Mouse (Mus musculus) CD4-positive helper T cell, adult 2 months (primary cell): ENCODE data around the gene S100a3.

Source experiments
- DNase-seq: peaks from one replicate; pipeline ENCODE4 v3.0.0-alpha.2; 2012; ENCODE audit warnings: low read depth, missing footprints, low spot score

The S100a3 gene

DNA sequence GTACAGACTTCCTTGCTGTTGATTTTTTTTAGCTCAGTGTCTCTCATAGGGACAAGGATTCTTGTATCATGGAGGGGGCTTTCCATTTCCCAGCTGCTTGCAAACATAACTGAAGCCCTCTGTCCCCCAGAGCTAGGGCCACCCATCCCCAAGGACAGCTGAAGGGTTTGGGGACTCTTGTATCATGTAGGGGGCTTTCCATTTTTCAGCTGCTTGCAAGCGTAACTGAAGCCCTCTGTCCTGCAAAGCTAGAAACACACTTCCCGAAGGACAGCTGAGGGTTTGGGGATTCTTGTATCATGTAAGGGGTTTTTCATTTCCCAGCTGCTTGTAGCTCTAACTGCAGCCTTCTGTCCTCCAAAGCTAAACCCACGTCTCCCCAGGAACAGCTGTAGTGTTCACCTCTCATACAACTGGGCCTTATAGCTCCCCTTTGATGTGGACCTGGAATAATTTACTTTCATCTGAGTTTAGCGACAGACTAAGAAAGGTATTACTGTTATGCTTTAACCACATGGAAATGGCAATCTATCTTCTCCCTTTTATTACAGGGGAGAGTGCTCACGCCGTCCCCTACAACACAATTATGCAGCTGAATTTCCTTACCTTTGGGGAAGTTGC lies at the start of gene S100a3:
S100a3 (plus strand) TSS at position 571 of the 621 bp plus-strand sequence.
- DNase-seq, result no peak

DNA sequence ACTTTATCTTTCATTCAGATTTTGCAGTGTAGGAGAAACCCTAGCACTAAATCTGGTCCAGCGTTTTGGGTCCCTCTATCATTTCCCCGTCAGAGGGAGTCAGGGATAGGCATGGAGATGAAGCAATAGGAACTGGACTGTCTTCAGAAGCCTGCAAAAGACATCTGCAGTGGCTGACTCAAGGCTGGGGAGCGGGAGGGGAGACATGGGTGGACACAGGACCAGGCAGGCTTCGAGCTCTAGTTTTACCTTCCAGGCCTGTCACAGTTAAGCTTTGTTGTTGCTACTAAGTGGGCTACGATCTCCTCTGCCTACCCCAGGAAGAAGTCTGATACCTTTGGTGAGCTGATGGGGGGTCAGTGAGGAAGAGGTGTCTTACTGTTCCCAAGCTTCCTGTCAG lies 48.1 kb upstream of the S100a3 start:
- DNase-seq, result no peak

DNA sequence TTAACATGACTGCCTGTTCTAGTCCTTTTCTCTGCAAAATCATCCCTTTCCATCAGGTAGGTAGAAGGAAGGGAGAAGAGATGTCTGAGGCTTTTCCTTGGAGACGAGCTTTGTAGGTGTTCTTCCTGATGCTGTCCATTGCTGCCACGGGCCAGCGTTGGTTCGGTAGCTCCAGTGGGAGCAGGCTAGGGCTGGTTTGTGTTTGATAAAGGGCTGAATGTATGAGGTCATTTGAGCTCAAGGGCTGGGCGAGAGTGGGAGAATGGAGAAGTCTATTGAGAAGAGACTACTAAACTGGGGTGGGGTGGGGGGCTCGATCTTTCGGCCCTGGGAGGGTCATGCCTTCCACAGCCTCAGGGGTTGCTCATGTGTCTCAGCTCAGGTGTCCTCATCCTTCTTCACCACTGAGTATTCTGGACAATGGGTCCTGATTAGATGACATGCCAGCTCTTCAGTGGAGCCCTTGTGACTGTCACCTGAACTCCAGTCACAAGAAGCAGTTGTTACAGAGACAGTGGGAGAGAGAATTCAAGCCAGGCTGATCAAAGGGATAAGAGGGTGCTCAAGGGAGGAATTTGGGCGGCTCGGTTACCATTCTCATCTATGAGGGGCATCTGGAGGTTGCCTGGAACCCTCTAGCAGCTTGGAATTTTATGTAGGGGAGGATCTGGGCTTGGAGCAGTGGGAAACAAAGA lies 47.3 kb upstream of the S100a3 start:
- no peak for DNase-seq

DNA sequence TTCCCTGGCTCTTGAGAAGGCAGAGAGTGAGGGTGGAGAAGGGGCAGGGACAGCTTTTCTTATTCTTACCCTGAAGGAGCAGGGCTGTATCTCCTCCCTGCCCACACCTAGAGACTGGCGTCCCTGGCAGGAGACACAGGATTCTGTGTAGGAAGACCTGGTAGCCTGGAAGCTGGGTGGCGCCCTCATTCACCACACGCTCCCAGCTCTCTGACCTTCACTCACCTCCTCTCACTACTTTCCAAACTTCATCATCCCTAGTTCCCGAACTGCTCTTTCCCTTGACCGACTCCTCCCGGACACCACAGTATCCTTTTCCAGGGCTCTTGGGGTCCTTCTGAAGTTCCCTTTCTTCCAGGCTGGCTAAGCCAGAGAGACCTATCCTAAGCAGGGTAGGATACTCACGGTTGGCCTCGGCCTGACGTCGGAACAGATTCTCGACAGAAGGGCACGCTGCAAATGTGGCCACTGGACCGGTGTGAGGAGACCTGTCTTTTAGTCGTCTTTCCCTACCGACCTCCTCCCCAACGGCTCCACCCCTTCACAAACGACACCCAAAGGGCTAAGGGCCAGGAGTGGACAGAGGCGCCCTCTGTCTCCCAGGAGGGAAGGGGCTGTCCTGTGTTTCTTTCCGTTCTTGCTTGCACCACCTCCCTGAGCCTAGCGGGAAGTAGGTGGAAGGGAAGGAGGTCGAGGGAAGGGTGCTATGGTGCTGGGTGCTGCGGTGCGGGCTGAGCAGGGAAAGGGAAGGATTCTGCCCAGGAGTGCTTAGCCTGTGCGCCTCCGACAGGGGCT lies 46.4 kb upstream of the S100a3 start, which contains the start of the genes S100a1 and S100a13:
S100a1 (minus strand) TSS at position 597 of the 795 bp plus-strand sequence.
S100a13 (plus strand) TSS at position 640 of the 795 bp plus-strand sequence.
- peak; percentile 37 for DNase-seq

DNA sequence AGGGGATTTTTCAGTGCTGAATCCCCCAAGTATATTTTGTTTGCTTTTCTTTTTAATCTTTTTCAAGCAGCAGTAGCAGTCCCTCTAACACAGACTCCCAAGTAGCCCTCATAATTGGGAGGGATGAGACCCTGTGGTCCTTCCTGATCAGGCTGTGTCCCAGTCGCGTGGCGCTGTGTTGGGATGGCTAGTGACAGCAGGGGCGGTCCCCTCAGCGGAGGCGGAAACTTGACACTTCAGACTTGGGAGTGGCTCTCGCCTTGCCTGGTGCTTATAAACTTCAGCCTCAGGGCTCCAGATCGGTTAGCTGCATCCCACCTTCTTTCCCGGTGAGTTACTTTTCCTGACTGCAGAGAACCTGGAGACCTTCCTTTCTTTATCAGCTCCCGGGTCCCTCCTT lies 45.7 kb upstream of the S100a3 start:
- DNase-seq, result peak; percentile 65

DNA sequence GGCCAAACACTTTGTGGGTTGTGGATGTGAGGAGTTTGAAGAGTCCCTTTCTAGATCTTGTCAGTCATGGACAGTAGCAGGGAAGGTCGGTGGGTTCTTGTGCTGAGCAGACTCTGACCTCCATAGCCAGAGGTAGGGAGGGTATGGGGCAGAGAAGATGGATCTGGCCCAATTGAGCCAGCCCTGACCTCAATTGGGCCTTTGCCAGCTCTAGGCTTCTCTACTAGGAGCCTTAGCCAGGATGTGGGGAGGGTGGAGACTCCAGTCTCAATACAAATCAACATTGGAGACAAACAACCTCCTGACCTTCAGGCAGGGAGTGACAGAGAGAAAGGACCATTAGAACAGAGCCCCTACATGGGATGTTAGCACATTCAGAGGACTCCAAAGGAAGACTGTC lies 45.1 kb upstream of the S100a3 start:
- peak; percentile 29 for DNase-seq

DNA sequence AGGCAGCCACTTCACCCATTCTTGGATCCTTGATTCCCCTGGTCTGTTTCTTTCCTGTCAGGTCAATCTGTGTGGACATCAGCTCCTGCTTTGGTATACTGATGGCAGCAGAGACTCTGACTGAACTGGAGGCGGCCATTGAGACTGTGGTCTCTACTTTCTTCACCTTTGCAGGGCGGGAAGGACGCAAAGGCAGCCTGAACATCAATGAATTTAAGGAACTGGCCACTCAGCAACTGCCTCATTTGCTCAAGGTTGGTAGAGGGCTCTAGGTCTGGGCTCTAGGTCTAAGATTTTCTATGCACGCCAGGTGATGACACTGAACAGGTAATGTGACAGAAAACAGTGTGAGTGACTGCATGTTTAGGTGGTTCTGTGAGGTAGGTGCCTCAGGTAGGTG lies 44.6 kb upstream of the S100a3 start:
- no peak for DNase-seq

DNA sequence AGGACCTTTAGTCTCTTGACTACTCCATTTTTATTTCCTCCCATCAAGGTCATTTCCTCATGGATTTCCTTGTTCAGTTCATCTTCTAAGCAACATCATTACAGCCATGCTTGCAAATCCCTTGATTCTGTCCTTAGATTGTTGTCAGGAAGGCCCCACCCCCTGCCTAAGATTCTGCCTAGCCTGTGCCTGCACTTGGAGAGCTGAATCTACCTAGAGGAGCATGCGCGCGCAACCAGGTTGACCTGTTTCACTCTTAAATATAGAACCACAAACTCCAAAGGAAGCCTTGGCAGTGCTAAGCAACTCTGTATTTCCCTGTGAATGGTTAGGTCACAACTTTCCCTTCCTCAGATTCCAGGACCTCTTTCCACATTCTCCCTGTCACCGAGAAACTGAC lies 42.7 kb upstream of the S100a3 start:
- DNase-seq, result no peak

DNA sequence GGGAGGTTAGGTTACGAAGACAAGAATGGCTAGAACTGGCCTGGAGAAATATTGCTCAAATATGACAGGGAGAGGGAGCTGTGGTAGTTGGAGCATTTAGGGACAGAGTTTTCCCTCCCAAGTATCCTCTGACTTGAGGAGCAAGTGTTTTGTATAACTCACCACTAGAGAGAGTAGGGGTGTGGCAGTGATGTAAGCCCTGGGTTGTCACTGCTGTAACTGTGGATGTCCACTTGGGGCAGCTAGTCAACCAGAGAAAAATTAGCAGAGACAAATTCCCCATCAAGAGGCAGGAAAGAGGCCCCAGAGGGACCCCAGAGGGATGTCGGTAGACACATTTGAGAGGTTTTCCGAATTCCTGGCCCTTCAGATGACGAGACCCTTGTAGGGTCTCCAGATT lies 35.0 kb upstream of the S100a3 start:
- peak; percentile 59 for DNase-seq

DNA sequence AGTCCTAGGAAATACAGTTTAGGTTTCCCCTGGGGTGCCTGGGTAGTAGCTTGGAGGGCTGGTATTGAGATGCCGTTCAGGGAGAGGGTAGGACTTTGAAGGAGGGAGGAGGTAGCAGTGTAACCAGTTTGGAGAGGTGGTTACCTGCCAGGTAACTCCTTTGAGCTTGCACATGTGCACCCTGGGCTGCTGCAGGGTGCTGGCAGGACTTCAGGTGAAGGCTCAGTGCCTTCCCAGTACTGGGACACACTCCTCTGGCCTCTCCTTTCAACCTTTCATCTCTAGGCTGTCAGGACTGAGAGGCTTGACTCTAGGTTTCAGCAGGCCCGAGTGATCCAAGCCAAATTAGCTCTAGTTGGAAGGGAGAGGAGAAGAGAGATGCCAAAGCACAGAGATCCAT lies 34.3 kb upstream of the S100a3 start:
- DNase-seq, result no peak

DNA sequence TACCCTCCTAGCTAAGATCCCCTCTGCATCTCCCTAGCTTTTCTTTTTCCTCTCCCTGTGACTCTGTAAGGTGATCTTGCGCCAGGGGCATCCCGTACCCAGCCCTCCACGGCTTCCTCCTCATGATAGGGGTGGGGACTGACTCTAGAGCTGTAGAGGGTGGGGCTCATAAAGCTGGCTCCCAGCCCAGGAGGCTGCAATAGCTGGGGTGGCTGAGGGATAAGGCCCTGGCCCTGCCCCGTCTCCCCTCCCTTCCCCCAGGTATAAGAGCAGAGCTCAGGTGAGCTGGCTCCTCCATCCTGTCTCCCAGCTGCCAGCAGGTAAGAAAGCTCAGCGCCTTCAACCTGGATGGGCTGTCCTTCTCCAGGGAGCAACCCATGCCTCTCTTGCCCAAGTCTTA lies 33.8 kb upstream of the S100a3 start, which contains the start of gene S100a14:
S100a14 (plus strand) TSS at position 277 of the 400 bp plus-strand sequence.
- no peak for DNase-seq

DNA sequence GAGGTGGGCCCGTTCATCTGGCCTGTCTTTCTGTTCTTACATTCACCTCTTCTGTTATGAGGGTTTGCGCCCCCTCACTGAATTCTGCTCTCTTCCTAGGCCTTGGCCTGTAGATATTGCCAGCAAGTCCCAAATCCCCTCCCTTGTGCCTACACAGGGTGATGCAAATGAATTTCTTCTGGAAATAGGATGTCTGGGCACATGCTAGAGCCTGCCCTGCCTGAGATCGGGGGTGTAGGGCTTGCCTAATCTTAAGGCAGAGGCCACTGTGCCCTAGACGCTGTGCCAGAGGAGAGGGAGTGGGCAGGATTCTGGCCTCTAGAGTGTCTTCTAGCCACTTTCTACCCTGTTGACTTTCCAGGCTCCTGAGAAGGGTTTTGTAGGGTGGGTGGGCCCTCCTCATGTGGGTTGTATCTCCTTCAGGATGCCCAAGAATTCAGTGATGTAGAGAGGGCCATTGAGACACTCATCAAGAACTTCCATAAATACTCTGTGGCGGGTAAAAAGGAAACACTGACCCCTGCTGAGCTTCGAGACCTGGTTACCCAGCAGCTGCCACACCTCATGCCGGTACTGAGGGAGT lies 33.0 kb upstream of the S100a3 start:
- DNase-seq, result no peak

DNA sequence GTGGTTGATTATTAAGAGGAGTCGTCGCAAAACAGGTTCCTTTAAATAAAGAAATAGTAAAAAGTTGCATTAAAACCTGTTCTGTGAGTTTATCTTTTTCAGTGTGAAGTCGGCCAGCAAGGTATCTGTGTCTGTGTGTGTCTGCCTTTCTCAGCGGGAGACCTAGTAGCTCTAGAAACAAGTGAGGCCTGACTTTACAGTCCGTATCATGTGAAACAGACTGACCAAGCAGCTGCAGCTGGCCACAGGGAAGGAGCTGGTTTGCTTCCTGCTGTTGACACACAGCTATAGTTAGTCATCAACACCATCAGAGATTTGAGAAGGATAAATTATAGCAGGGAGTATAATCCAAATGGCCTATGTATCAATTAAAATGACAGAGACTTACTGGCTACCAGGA lies 28.7 kb upstream of the S100a3 start:
- DNase-seq, result no peak

DNA sequence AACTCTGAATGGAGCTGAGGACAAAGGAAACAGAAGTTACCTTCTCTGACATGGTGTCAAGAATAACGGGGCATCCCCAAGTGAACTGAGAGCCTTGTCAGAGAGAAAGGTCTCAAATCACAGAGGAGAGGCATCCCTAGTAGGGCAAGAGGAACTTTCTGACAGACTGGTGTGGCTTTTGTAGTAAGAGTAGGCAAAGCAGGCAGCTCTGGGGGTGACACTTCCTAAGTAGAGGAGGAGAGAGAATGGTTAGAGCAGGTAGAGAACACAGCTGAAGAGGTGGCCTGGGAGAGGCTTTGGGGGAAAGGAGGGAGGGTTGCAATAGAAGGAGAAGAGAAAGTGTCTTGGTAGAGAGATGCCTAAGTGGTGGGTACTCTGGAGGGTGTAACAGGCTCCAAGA lies 24.9 kb upstream of the S100a3 start:
- DNase-seq, result no peak

DNA sequence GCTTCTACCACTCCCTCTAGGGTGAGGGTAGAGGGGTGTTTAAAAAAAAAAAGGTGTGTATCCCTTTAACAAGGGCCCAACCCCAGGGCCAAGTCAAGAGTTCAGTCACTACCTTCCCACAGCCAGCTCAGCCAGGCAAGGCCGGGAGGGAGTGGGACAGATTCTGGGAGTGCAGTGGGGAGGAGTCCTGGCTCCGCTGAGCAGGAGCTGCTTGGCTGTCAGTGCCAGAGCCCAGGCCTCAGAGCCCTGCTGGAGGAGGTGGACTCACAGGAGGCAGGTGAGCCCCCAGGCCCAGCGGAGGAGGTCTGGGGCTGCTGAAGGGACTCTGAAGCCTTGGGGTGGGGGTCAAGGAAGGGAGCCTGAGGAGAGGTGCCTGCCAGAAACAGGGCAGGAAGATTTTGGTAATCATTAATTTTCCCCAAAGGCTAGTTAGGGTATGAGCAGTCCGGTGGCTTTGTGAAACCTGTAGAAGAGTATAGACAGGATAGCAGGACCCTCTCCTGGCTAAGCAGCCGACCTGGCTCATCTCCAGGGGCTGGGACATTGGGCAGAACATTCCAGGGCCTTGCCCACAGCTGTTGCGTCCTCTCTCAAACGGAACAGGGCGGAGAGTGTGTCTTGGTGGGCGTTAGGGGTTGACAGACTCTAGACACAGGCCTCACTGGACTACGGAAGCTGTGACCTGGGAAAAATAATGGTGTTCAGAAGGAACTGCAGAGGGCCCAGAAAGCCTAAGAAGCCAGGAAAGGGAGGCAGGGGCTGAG lies 23.1 kb upstream of the S100a3 start, which contains the start of gene S100a16:
S100a16 (plus strand) TSS at position 114 of the 764 bp plus-strand sequence.
- DNase-seq, result no peak

DNA sequence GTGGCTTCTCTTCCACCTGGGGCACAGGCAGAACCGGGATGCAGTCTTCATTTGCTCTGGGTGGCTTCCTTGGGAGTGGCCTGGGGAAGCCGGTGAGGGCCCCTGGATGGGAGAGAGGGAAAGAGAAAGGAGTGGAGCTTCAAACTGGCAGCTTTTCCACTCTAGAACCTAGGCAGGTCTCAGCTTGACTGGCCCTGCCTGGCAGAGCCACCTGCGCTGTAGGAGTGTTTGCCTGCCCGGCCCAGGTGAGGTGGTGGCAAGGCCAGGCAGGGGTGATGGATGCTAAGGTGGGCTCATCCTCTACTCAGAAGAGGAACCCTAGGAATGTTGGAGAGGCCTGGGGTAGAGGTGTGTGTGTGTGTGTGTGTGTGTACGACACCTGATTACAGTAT lies 22.5 kb upstream of the S100a3 start:
- no peak for DNase-seq

DNA sequence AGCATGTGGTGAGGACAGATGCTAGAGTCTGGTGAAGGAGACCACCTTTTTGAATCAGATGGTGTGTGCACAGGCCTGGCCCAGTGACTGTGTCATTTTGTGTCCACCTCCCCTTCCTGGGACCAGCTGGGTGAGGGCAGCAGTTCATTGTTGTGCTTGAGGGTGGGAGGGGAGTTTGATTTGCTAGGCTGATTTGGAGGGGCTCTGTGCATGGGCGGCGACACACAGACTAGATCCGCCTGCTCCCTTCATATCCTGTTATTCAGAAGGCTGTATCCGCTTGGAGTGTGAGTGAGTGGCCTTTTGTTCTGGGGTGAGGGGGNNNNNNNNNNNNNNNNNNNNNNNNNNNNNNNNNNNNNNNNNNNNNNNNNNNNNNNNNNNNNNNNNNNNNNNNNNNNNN lies 19.5 kb upstream of the S100a3 start:
- DNase-seq, result no peak

DNA sequence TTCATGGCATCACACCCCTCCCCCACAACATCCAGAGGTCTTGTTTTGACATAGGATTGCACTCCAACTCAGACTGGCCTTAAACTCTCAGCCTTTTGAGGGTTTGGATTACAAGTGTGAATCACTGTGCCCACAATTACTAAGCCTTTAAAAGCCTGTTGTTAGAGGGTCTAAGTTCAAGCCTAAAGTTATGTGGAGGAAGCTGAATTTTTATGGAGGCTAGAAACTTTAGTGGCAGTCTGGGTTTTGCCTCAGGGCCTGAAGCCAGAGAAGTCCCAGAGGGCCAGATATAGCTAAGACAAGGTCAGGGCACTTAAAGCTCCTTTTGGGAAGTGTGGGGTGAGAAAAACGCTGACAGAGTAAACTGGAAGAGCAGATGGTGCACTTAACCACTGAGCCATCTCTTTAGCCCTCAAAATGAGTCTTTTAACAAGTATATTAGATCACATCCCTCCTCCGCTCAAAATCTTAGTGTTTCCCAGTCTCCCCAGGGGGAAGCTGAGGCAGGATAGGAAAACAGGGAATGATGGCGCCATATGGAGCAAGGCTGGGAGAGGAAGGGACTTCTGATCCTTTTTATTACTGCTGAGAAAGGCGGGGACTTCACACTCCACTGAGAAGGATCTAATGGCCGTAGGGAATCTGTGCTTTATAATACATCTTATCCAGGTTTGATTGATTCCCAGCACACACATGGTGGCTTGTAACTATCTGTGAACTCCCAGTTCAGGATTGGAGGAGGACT lies 10.5 kb upstream of the S100a3 start:
- no peak for DNase-seq

DNA sequence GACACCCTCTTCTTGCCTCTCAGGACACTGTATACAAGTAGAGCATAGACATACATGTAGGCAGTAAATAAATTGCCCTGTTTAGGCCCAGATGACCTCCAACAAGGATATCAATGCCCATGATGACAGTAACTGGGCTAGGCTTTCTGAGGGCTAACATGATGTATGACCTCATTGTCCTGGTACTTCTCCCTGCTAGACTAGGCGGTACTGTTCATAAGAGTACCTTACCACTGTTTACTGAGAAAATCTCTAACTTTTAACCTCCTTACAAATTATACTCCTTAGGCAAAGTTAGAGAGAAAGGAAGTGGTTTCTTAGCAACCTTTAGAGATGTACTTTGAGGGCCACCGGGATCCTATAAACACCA lies 10.0 kb upstream of the S100a3 start:
- no peak for DNase-seq

DNA sequence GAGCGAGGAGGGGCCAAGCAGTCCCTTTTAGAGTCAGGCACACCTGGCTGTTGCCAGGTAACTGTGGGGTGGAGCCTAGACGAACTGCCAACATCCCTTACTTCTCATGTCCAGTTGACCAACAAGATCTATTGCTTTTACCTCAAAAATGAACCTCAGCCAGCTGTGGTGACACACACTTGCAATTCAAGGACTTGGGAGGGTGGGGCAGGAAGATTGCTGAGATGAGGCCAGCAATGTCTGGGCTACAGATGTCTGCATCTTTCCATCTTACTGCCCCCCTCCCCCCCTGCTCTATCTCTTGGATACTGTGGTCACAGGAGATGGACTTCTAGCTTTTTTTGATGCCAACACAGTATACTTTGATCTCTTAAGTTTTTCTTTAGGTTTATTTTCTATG lies 8.1 kb upstream of the S100a3 start:
- DNase-seq, result no peak

DNA sequence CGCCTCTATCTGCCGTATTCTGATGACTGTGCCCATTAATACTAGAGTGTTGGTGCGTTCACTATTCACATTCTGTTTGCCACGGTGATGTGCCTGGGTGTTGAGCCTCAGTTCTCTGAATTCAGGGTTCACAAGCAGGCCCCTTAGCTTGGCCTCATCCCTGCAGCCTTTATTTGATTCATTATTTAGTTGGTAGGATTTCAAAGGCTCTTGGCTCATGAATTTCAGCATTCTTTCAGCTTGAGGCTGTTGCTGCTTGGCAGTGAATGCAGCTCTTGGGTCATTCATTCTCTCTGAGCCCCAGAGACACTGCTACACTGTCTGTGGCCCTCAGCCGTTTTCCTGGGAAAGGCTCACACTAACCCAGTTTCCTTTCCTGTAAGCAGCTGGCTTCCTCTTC lies 4.4 kb upstream of the S100a3 start:
- DNase-seq, result no peak
